Mouse (Mus musculus) thymus, postnatal 14 days (tissue): ENCODE results near the gene Agbl1.
A peak's percentile ranks its signal among the peaks of the same experiment; 100 is the strongest.
"Not testable (repeated sequence)": the region's sequence is repeated elsewhere in the genome, so short reads cannot be mapped to it uniquely, and the experiment has no call there.

ENCODE experiments used
- DNase-seq: peaks from one replicate; pipeline ENCODE4 v3.0.0; 2021

Gene Agbl1

DNA sequence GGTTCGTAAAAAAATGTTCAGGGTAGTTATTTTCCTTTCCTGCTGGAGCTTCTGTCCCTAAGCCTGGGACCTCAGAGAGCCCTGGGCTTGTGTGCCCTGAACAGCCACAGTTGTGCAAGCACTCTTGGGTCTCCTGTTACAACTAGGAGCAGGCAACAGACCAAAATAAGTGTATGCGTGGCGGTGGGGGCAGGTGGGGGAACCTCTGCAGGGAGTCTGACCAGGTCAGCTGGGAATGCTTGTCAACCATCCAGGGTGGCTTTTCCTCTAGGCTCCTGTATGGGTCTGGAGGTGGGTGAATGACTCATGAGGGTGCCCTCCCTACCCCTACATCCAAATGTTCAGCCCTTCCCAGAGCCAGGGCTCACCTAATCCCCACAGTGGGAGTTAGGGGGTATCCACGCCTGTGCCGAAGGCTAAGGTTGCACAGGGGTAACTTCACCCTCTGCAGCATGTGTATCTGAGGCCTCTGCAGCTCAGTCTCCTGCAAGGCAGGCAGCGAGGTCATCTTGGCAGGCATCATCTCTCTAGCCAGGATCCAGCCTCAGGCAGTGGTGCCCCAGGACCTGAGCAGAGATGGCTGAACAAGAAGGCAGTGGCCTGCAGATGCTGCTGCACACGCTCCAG lies at the start of gene Agbl1:
TSS of gene Agbl1 (plus strand) at position 577 of the 627 bp plus-strand sequence.
- no peak for DNase-seq

DNA sequence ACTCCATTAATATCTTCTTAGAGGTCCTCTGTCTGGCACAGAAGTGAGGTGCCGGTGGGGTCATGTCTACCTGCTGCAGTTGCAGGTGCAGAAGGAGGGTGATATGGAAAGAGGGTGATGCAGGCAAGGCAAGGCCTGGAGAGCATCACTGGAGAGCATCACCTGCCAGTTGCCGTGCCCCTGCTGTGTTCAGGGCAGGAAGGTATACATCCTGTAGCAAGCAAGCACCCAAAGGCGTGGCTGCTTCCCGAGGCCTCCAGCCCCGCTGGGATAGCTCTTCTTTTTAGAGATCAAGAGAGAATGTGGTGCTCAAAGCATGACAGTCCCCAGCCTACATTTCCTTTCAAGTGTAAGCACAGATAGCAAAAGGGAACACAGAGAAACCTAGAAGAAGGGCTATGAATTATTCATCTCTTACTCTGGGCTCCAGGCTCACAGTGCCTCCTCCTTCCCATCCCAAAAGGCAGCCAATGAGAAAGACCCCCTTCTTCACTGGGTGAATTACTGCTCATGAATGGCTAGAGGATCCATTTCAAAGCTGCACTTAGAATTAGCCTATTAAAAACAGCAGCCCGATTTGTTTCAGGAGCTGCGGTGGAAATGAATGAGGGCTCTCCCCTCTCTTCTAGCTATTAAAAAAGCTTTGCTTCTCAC lies 44.6 kb upstream of the Agbl1 start:
- DNase-seq = peak; percentile 23

DNA sequence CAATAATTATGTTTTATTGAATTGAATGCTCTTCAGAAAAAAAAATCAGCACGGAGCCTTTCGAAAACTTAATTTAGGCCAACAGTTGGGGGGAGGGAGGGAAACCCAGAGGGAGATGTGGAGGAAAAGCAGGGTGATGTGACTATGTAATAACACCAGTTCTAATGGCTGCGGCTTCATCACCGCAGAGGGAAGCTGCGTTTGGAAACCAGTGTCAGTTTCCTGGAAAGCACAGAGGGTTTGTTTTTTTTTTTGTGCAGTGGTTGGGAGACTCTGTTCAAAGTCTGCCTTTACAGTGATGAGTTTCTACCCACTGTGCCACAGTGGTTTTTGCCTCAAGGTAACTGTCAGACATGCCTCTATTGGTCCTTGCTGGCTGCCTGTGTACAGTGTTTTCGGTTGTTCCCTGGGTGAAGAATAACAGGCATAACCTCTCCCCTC lies 44.0 kb upstream of the Agbl1 start:
- no peak for DNase-seq

DNA sequence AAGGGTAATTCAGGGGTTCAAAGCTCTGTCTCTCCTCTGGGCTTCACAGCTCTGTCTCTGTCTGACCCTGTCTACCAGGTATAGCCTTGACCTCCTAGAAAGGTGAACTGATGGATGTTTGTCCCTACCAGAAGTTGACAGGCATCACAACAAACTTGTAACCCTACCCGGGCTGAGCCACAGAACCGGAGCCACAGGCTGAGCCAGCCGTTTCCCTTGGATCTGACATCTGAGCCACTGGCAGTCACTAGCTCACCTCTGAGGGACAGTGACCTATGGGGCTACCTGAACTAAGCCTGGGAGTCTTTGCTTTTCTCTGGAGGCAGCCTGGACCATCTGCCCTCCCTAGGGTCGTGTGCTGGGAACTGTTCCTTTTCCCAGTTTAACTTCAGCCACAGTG lies 11.1 kb upstream of the Agbl1 start:
- DNase-seq = no peak

DNA sequence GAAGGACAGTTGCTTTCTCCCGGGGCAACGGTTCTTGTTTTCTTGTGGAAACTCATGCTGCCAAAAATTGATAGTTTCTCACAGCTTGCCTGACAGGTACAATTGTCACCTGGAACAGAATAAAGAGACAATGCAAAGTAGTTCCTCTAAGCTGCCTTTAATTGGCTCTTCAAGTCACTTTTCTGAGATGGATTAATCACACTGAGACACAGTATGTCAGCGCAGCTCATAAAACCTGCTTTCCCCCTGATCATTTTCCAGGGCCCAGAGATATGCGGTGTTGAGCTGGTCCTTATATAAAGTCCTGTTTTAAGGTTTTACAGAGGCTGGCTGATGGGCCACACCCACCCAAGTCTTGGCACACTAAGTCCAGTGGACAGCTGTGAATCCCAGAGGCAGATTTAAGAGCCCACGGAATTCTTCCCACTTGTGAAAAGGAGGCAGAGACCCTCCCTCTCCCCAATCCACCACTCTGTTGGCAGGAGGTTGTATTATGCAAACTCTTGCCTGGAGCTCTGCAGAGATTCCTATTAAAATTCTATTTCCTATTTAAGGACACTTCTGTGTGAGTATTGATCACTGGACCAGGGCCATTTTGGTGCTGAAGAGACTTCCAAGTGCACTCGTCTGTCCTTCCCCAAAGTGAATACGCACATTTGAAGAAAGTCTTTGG lies 9.8 kb upstream of the Agbl1 start:
- no peak for DNase-seq

DNA sequence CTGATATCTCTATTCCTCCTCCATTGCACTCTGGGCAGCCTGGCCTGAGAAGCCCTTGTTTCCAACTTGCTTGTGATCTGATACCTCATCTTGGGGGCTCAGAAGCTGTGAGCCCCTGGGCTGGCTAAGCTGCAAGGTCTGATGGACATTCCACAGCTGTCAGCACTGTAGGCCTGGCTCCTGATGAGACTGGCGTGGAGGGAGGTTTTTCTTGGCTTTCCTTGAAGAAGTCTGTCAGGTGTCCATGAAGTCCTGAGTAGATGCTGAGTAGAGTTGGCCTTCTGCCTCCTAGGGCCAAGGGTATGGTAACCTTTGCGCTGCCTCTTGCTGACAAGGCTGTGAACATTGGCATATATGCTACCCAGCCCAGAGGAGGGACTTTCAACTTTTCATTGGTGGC lies 7.0 kb upstream of the Agbl1 start:
- DNase-seq = no peak

DNA sequence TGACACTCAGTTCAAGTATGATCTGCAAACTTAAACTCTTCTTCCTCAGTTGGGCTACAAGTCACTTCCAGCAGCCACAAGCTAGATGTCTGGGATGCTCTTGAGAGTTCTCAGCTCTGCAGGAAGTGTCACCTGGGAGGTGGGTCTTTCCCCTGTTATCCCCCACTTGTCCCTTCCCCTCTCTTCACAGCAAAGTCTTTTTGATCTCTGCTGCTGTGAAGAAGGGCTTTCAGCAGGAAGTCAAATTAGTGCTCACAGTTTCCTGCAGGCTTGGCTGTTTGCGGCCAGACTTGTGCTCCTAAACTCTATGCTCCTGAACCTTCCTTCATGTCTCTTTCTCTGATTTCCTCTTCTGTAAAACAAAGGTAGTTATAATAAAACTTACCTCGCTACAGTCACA lies 806 bp upstream of the Agbl1 start:
- DNase-seq = peak; percentile 39

DNA sequence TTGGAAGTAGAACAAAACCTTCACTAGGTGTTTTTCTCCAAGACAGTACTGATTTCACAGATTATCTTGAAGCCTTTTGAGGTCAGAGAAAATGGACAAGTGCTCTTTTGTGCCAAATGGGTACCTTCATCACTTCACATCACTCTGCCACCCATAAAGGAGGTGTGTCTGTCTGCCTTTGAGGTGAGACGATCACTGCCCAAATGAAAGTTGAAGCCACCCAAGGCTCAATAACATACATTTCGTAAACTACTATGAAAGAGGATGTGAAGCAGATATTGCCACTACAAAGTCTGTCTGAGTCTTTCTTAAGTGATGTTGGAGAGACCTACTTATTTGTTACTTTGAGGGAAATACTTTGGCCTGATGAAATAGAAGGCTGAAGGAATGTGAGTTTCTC lies 4.6 kb downstream of the Agbl1 start:
- DNase-seq = no peak

DNA sequence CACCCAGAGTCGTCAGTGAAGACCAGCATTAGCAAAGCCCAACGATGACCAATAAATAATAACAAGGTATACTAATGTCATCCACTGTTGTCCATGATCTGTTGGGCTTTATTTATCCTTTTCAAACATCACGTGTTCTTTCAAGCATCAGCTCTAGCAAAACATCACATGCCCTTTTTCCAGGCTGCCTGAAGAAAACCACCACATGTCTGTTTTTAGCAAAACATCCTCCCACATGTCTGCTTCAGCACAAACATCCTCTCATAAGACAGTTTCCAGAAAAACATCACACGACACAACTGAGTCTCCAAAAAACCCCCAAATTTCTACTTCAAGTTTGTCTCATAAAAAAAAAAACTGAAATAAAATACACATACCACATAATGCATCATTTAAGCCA lies 7.8 kb downstream of the Agbl1 start:
- no peak for DNase-seq

DNA sequence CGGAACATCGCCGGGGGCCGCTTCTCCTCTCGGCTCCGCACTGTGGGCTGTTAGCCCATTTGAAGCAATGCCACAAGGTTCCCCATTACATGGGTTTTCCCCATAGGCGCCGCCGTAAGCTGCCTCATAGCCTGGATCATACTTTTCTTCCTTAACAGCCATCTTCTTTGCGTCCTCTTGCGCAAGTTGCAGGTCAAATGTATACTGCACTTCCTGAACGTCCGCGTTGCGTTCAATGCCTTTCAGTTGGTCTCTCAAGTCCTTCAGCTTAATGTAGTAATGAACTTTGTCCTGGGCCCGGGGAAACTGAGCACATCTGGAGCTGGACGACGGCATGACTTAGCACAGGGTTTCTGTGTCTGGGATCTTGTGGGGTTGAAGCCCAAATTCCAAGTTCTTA lies 15.2 kb downstream of the Agbl1 start:
- not testable (repeated sequence) for DNase-seq

DNA sequence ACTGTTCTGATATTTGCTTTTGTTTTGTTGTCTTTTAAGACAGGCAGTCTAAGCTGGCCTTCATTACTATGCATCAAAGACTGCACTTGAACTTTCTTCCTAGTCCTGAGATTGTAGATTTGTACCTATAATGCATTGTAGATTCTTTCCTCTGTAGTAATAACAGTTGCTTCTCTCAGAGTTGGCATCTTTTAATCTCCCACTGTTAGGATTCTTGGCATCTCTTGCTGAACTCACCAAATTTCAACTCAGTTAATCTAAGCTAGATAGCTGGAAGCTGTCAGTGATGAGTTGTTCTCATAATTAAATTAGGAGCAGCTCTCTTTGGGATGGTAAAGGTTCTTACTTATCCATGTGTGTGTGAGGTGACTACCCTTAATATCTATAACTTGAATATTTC lies 45.4 kb downstream of the Agbl1 start:
- DNase-seq = no peak

DNA sequence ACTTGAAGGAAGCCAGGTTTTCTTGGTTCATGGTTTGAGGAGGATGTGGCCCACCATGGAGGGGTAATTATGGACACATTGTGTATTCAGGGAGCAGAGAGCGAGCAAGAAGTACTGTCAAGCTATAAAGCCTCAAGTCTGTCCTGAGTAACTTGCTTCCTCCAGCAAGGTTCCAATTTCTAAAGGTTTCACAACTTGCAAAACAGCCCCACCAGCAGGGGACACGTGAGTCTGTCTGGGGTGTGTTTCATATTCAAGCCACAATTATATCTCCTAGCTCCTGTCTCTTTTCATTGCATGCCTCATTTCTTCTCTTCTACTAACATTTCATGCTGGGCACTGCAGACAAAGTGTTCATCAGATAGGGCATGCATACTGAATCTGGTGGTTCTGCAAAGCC lies 53.1 kb downstream of the Agbl1 start:
- DNase-seq = peak; percentile 55

DNA sequence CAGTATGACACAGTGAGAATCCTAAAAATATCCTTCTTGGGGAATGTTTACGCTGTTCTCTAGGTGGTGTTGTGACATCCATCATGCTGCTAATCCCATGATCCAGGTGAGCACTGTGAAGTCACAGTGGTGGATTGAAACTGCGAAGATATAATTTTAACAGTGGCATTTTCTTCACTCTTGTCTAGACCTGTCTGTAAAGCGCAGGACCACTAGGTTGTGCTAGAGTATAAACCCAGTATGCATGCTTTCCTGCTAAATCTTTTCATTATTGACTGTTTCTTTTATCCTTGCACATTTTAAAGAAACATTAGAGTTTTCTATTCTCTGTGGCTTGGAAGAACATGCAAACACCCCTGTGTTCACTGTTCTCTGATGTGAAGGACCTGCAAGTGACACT lies 57.8 kb downstream of the Agbl1 start:
- peak; percentile 11 for DNase-seq

DNA sequence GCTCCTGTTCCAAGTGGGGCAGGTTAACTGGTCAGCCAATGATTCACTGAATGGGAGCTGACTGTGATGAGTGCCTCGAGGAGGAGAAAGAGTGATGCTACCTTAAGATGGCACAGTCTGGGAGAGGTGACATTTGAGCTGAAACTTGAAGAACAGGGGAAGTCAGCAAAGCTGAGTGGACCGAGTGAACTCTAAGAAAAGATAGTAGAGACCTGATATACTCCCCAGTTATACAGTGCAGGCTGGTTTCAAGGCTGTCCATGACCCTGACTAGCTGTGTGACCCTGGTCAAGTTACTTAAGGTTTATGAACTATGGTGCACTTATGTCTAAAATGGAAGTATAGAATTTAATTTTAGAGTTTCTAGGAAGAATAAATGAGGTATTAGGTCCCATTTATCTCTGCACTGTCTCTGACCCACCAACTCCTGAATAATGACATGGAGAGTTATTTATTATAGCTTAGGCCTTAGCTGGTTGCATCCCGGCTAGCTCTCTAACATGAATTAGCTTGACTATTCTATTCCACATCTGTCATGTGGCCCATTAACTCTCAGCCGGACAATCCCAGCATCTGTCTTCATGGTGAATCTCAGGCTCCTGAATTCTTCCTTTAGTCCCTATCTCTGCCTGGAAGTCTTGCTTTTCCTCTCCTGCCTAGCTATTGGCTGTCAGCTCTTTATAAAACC lies 92.3 kb downstream of the Agbl1 start:
- no peak for DNase-seq

DNA sequence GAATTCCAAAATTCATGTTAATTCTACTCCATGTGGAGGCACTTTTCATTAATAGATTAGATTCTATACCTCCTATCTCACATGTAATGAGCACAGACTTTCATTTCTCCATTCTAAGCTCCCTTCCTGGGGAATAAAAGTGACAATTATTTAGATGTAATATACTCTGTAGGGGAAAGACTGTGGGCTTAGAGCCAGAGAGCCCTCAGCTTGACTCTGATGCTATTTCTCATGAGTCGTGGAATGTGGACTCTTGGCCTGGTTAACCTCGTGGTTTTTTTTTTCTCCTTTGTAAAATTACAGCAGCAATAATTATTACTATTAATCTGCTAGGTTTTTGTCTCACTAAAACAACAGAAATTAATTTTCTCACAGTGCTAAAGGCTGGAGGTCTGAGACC lies 96.4 kb downstream of the Agbl1 start:
- DNase-seq = no peak

DNA sequence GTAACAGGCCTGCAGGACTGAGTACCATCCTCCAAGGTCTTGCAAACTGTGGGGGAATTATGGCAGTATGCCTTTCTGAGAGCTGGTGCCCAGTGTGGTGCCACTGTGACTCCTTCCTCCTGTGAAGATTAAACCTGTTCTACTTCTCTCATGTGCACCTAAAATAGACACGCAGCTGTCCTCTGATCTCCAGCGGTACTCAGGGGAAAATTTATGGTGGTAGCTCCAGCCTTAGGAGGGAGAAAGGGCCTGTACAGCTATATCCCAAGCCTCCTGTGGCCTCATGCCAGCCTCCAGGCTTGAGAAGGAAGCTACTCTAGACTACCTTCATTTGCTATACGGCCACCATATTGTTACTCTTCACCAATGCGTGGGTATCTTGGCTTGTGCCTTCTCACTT lies 109.6 kb downstream of the Agbl1 start:
- DNase-seq = no peak

DNA sequence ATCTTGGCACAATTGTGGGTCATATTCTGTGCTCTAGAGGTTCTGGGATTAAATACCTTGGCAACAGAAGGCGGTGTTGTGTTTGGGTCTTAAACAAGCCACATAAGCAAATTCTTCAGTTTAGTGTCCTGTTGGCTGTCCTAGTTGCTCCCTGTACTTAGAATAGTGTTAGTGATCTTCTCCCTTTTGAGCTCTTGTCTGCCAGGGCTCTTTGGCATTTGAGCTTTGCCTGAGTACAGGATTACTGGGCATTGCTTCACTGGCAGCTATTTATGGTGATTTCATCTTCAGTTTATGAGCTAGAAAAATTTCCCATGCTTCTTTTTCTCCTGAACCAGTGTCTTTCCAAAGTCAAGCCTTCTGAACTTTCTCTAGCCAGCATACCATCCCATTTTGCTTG lies 111.9 kb downstream of the Agbl1 start:
- DNase-seq = no peak

DNA sequence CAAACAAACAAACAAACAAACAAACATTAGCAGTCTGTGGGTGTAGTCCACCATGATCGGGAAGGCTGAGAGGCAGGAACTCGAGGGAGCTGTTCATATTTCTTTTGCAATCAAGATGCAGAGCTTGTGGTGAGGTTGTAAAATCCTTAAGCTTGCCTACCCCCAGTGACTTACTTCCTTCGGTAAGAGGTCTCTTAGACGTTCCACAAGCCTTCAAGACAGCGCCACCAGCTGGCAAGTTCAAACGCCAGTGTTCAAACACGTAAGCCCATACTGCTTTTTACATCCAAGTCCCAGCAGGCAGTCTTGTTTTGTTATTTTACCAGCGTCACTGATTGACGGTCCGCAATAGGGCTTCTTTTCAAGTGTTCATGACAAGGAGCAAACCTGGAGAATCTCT lies 123.8 kb downstream of the Agbl1 start:
- DNase-seq = peak; percentile 62

DNA sequence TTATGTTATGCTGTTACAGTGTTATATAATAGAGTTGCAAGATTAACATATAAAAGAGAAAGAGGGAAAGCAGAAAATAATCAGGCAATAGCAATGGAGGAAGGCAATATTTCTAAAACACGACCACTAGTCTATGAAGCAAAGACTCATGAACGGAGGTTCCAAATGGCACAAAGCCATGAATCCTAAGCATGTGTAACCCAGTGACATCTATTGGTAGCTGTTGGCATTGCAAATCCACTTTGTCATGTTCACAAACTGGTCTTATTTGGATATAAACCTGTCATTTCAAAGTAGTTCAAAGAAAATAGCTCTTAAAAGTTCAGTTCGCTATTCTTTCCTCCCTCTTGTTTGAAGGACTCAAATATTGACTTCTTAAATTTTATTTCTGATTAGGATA lies 124.8 kb downstream of the Agbl1 start:
- DNase-seq = peak; percentile 45

DNA sequence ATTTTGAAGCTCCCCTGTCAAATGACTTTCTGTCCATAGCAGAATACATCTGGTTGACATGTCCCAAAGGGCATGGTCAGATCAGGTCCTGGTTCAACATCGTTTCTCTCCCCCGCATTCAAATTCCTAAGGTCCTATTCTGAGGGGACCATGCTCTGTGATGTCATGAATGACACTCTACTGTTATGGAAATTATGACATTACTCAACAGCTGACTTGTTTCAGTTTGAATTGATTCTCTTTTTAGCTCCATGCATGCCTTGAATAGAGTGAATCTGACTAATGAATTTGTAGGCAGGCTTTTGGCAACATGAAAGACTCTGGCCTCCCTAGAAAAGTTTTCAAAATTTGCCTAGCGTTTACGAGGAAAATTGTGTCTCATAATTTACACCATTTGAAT lies 141.6 kb downstream of the Agbl1 start:
- DNase-seq = no peak

DNA sequence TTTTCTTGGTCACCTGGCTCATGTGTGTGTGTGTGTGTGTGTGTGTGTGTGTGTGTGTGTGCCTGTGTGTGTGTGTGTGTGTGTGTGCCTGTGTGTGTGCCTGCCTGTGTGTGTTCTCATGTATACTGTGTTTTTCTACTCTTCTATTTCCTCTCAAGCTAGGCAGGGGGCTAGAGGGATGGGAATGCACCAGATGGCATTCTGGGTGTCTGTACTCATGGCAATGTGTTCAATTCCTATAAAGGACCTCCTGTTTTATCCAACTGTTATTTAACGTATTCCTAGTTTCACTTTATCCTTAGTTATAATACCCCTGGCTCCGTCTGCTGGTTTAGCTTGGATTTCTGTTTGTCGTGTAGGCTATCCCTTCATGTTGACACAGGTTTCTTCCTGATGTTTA lies 149.8 kb downstream of the Agbl1 start:
- no peak for DNase-seq

DNA sequence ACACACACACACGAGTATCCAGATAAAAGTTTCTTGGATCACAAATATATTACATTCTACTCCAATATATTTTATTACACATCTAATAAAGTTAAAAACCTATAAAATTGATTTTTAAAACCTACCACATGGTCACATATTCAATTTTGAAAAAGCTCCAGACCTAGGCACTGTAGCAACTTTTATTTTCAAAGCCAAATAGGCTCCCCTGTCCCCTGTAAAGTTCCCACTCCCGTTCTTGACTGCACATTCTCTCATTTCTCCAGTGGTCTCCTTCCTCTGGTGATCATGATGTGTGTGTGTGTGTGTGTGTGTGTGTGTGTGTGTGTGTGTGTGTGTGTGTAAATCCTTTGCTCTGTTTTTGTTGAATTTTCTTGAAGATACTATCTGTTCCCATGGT lies 152.3 kb downstream of the Agbl1 start:
- DNase-seq = no peak

DNA sequence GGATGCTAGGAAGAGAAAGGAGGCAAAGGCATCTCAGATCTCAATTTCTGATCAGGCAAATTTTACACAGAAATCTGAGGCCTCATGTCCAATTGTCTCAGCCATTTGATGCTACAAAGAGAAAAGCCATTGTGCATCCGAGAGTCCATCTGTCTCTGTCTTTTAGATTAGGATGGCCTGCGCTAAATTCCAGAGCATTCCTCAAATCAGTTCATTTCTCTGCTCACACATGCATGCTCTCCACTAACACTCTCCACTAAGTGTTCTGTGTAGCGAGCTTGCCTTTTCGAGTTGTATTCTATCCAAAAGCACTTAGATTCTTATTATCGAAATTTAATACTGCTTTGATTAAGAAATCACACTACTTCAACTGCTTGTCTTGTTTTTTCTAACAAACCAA lies 159.6 kb downstream of the Agbl1 start:
- no peak for DNase-seq
